In genomic region chr6:66890349-66891158, GRCm38 (mm10) we compare ENCODE assay signal across 17 mouse cellular contexts.
"Had no signal": no experiment of that assay in that cellular context is flagged by ENCODE, and none has a peak within 500 bp of the region (broad histone marks: within the 10 kb centered on the region; RNA-seq: fewer than 3 reads in every experiment).

No protein-coding gene starts in this region.

- H3K4me1 ChIP-seq: limb, embryonic 12.5 days; limb, embryonic 15.5 days had no signal

- H3K9me3 ChIP-seq: limb, embryonic 12.5 days; limb, embryonic 15.5 days had no signal

- H3K36me3 ChIP-seq: limb, embryonic 12.5 days; limb, embryonic 15.5 days had no signal

- H3K27me3 ChIP-seq: limb, embryonic 12.5 days; limb, embryonic 15.5 days; megakaryocyte, embryonic 14.5 days had no signal

- H3K4me3 ChIP-seq: limb, embryonic 12.5 days; limb, embryonic 15.5 days; megakaryocyte, embryonic 14.5 days had no signal

- DNase-seq: kidney, adult 2 months; kidney, postnatal 14 days; kidney, postnatal 4 days; left cerebral cortex, postnatal 4 days; liver, postnatal 0 days; lung, embryonic 14.5 days; lung, postnatal 10 days; lung, postnatal 36 days; midbrain, embryonic 14.5 days; thymus, adult 2 months; thymus, postnatal 25 days had no signal

- ATAC-seq: intestine, postnatal 0 days; liver, postnatal 0 days had no signal

- H3K27ac ChIP-seq: limb, embryonic 12.5 days; limb, embryonic 15.5 days; liver, embryonic 14.5 days; stomach, postnatal 0 days had no signal
